Mouse (Mus musculus) spleen, embryonic (tissue): ENCODE measurements at regions not wholly inside any gene's neighbourhood (a gene's known extent, or its start where the extent isn't known, plus 50 kb on each side); places are given as distances from the start of the nearest gene placed in this dataset.

Source experiments
- CTCF ChIA-PET: fragments of 350-600 bp; sonication (Branson Sonifier 250); formaldehyde crosslinking; loops from one replicate; lab custom pipeline; 2022; lab: Charles Lee

- CTCF ChIA-PET, result no interaction called here
Observed at GRCm38 (mm10) chr3:155979636-155980035, 582.0 kb upstream of the Negr1 start.

GRCm38 (mm10) chr3:155994044-155994443 lies 567.5 kb upstream of the Negr1 start:
- CTCF ChIA-PET, result no interaction called here

GRCm38 (mm10) chr3:156017676-156018230 lies 543.8 kb upstream of the Negr1 start:
- CTCF ChIA-PET, result no interaction called here

- CTCF ChIA-PET, result no interaction called here
Observed at GRCm38 (mm10) chr3:156028602-156029188, 532.9 kb upstream of the Negr1 start.

- CTCF ChIA-PET, result no interaction called here
Observed at GRCm38 (mm10) chr3:156070257-156070656, 491.3 kb upstream of the Negr1 start.

- CTCF ChIA-PET, result no interaction called here
Observed at GRCm38 (mm10) chr3:156082268-156082667, 479.3 kb upstream of the Negr1 start.

- CTCF ChIA-PET, result no interaction called here
Observed at GRCm38 (mm10) chr3:156093689-156094088, 467.9 kb upstream of the Negr1 start.

- CTCF ChIA-PET, result no interaction called here
Observed at GRCm38 (mm10) chr3:156094990-156095389, 466.6 kb upstream of the Negr1 start.

GRCm38 (mm10) chr3:156105788-156106187 lies 455.8 kb upstream of the Negr1 start:
- CTCF ChIA-PET, result no interaction called here

GRCm38 (mm10) chr3:156120341-156120740 lies 441.3 kb upstream of the Negr1 start:
- CTCF ChIA-PET, result no interaction called here

GRCm38 (mm10) chr3:156131598-156131997 lies 430.0 kb upstream of the Negr1 start:
- CTCF ChIA-PET, result no interaction called here

GRCm38 (mm10) chr3:156141355-156141754 lies 420.2 kb upstream of the Negr1 start:
- CTCF ChIA-PET, result no interaction called here

GRCm38 (mm10) chr3:156149322-156149721 lies 412.3 kb upstream of the Negr1 start:
- CTCF ChIA-PET, result no interaction called here

GRCm38 (mm10) chr3:156170076-156170475 lies 391.5 kb upstream of the Negr1 start:
- CTCF ChIA-PET, result no interaction called here

GRCm38 (mm10) chr3:156198688-156199087 lies 362.9 kb upstream of the Negr1 start:
- CTCF ChIA-PET, result no interaction called here

GRCm38 (mm10) chr3:156199749-156200467 lies 361.7 kb upstream of the Negr1 start:
- CTCF ChIA-PET, result no interaction called here

GRCm38 (mm10) chr3:156205246-156205645 lies 356.3 kb upstream of the Negr1 start:
- CTCF ChIA-PET, result no interaction called here

- CTCF ChIA-PET, result no interaction called here
Observed at GRCm38 (mm10) chr3:156208420-156208819, 353.2 kb upstream of the Negr1 start.

- CTCF ChIA-PET, result no interaction called here
Observed at GRCm38 (mm10) chr3:156210827-156211226, 350.8 kb upstream of the Negr1 start.

GRCm38 (mm10) chr3:156214823-156215222 lies 346.8 kb upstream of the Negr1 start:
- CTCF ChIA-PET, result no interaction called here

- CTCF ChIA-PET, result no interaction called here
Observed at GRCm38 (mm10) chr3:156232111-156232510, 329.5 kb upstream of the Negr1 start.

GRCm38 (mm10) chr3:156235955-156236354 lies 325.6 kb upstream of the Negr1 start:
- CTCF ChIA-PET, result no interaction called here

- CTCF ChIA-PET, result no interaction called here
Observed at GRCm38 (mm10) chr3:156252256-156252861, 309.2 kb upstream of the Negr1 start.
